Mouse (Mus musculus) liver, embryonic 12.5 days (tissue): ENCODE measurements around the gene 3425401B19Rik. TPM values are rescaled to one million over a fixed set of nuclear protein-coding genes. Genes with fewer than 3 reads are reported as not detected.

Source experiments
- ATAC-seq: fragments of 200-750 bp; cut with Nextera tagmentation; 2 replicates; pipeline ENCODE4 v1.8.0; 2017; ENCODE audit warnings: moderate number of reproducible peaks, mild to moderate bottlenecking, moderate library complexity
- H3K27ac ChIP-seq: fragments of 300-500 bp; sonication (generic); 2 replicates; pipeline ENCODE4 v1.5.1; 2016; ENCODE audit warnings: mild to moderate bottlenecking
- H3K27me3 ChIP-seq: fragments of 300-500 bp; sonication (generic); replicated peaks from 2 replicates; pipeline ENCODE4 v1.6.1; 2016; ENCODE audit warnings: mild to moderate bottlenecking, moderate library complexity
- H3K36me3 ChIP-seq: fragments of 300-500 bp; sonication (generic); 2 replicates; pipeline ENCODE4 v1.6.1; 2016; ENCODE audit warnings: mild to moderate bottlenecking, moderate library complexity
- H3K4me1 ChIP-seq: fragments of 300-500 bp; sonication (generic); 2 replicates; pipeline ENCODE4 v1.6.1; 2016
- H3K4me2 ChIP-seq: fragments of 300-500 bp; sonication (generic); 2 replicates; pipeline ENCODE4 v1.6.1; 2016; ENCODE audit warnings: mild to moderate bottlenecking, moderate library complexity
- H3K4me3 ChIP-seq: fragments of 300-500 bp; sonication (generic); 2 replicates; pipeline ENCODE4 v1.5.1; 2016; ENCODE audit warnings: mild to moderate bottlenecking, moderate library complexity
- H3K9ac ChIP-seq: fragments of 300-500 bp; sonication (generic); 2 replicates; pipeline ENCODE4 v1.6.1; 2016; ENCODE audit warnings: mild to moderate bottlenecking, moderate library complexity
- H3K9me3 ChIP-seq: fragments of 300-500 bp; sonication (generic); replicated peaks from 2 replicates; pipeline ENCODE4 v1.6.1; 2016; ENCODE audit warnings: mild to moderate bottlenecking, moderate library complexity
- WGBS: fragments of 180-500 bp; shearing (Covaris S2); methylation state at CpG from one replicate; pipeline ENCODE4 v1.1.7; 2016; ENCODE audit not compliant: insufficient replicate concordance; 5-methylcytosine and 5-hydroxymethylcytosine counted together
- polyA plus RNA-seq: library from polyadenylated mRNA; unstranded; fragments of >200 nt; fragmentation: Nextera tagmentation; extraction: Ambion mirVana; gene quantifications from 2 replicates; pipeline ENCODE4 v1.2.1, GENCODE M21; 2016

The 3425401B19Rik gene
- polyA plus RNA-seq, 1 experiment from 2014 or later, result not detected

- Histone ChIP-seq H3K27ac (no peak overlapping the region), H3K4me2 (no peak overlapping the region), H3K9me3 (no peaks in the 10 kb centered on the region), H3K27me3 (no peaks in the 10 kb centered on the region; the same call in 1 of the 2 replicates), H3K9ac (no peak overlapping the region), H3K36me3 (no peaks in the 10 kb centered on the region), H3K4me3 (no peak overlapping the region), H3K4me1 (no peaks in the 10 kb centered on the region)
- no peak for ATAC-seq
- WGBS, result 64% methylated on average over 8 of the region's 8 CpGs
Measured at GRCm38 (mm10) chr14:32697774-32698173, 12.7 kb upstream of the 3425401B19Rik start.

- Histone ChIP-seq H3K4me1 (no peaks in the 10 kb centered on the region), H3K27me3 (no peaks in the 10 kb centered on the region; the same call in 1 of the 2 replicates), H3K4me3 (no peak overlapping the region), H3K9ac (no peak overlapping the region), H3K4me2 (no peak overlapping the region), H3K9me3 (no peaks in the 10 kb centered on the region), H3K36me3 (no peaks in the 10 kb centered on the region), H3K27ac (no peak overlapping the region)
- no peak for ATAC-seq
- WGBS, result 70% methylated on average over 2 of the region's 2 CpGs
Measured at GRCm38 (mm10) chr14:32696344-32696743, 11.3 kb upstream of the 3425401B19Rik start.

- ATAC-seq, result no peak
- 61% methylated on average over 2 of the region's 2 CpGs for WGBS
- Histone ChIP-seq H3K4me3 (no peak overlapping the region), H3K27me3 (no peaks in the 10 kb centered on the region), H3K36me3 (no peaks in the 10 kb centered on the region), H3K9ac (no peak overlapping the region), H3K4me1 (no peaks in the 10 kb centered on the region), H3K9me3 (no peaks in the 10 kb centered on the region), H3K4me2 (no peak overlapping the region), H3K27ac (no peak overlapping the region)
Measured at GRCm38 (mm10) chr14:32695906-32696305, 10.8 kb upstream of the 3425401B19Rik start.

DNA sequence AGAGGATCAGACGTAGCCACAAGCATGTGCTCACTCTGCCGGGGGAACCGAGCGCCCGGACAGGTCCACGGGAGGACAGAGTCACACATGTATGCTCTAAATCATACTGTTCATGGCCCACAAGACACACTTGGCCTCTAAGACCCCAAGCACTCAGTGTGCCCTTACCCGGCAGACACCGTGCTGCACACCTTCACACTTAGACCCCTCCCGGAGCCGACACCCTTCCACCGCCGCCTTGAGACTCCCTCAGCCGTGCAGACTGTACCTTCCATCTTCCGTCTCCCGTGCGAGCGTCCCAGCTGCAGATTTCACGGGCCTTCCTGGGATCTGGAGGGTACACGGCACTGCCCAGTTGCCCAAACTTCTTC, 373 bp downstream of the 3425401B19Rik start:
- Histone ChIP-seq H3K9me3 (no peaks in the 10 kb centered on the region), H3K27me3 (peaks cover 9% of the 10 kb centered on the region), H3K4me3 (no peak overlapping the region), H3K9ac (no peak overlapping the region), H3K27ac (no peak overlapping the region), H3K36me3 (no peaks in the 10 kb centered on the region), H3K4me2 (no peak overlapping the region), H3K4me1 (0 out of 2 replicates have a peak, but pooled peaks cover 4% of the 10 kb centered on the region)
- ATAC-seq, result no peak
- 69% methylated on average over 19 of the region's 19 CpGs for WGBS

DNA sequence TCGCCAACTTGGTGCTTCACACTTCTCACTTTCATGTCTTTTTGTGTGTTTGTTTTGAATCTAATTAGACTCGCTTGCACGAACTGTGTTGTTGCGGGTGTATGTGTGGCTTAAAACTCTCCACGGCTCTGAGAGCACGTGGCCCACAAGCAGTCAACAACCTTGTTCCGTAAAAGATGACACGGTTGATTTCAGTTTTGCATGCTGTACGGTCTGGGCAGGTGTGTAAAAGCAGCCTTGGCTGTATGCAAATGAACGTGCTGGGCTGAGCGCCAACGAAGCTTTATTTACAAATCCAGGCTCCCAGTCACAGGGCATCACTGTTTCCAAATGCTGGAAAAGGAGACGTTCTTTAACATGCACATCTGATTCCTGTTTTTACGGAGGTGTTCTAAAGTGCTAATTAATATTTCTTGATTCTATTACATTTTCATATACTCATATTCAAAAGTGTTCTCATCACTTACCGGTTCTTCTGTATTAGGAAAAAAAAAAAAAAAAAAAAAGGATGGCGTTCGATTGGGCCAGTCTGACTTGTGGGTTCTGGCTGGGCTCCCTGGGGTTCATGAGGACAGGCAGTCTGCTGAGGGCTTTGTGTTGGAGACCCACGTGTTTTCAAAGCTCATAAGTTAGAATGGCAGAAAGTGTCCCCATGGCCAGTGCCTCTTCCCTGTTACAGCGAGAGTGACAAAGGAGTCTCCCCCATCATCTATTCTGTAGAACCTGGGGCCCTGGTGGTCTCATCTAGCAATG, 935 bp downstream of the 3425401B19Rik start:
- no peak overlapping the region for H3K9ac ChIP-seq
- H3K9me3 ChIP-seq, result no peaks in the 10 kb centered on the region
- H3K4me2 ChIP-seq, result no peak overlapping the region
- H3K27ac ChIP-seq, result no peak overlapping the region
- 0 out of 2 replicates have a peak, but pooled peaks cover 4% of the 10 kb centered on the region for H3K4me1 ChIP-seq
- no peak for ATAC-seq
- H3K27me3 ChIP-seq, result peaks cover 9% of the 10 kb centered on the region
- no peak overlapping the region for H3K4me3 ChIP-seq
- H3K36me3 ChIP-seq, result no peaks in the 10 kb centered on the region
- whole genome bisulfite sequencing, result 70% methylated on average over 19 of the region's 19 CpGs

DNA sequence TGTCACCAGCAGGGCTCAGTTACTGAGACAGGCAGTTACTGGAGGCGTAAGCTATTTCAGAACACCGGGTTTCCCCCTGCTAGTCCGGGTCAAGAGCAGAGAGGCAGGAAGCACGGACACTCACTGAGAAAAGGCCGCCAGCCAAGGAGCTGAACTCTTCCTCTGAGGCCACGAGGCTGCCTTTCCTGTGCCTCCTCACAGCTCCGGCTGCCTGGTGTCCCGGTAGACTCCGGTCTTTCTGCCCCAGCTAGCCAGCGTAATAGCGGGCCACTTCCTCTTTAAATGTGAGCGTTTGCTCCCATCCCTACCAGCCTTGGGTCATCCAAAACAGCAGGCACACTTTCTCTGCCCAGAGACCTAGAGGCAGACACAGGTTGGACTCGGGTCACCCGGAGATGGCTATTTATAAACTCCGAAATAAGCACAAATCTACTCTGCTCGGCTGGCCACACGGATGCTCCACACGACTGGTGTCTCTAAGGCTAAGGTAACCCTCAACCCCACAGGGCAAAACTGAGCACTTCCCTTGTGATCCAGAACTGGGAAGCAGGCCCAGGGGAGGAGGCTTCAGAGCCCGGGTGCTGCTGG, 1.7 kb downstream of the 3425401B19Rik start:
- no peak for ATAC-seq
- Histone ChIP-seq H3K27me3 (peaks cover 9% of the 10 kb centered on the region), H3K4me1 (0 out of 2 replicates have a peak, but pooled peaks cover 4% of the 10 kb centered on the region), H3K4me2 (no peak overlapping the region), H3K9me3 (no peaks in the 10 kb centered on the region), H3K27ac (no peak overlapping the region), H3K36me3 (no peaks in the 10 kb centered on the region), H3K9ac (no peak overlapping the region), H3K4me3 (no peak overlapping the region)
- WGBS, result 37% methylated on average over 19 of the region's 19 CpGs

DNA sequence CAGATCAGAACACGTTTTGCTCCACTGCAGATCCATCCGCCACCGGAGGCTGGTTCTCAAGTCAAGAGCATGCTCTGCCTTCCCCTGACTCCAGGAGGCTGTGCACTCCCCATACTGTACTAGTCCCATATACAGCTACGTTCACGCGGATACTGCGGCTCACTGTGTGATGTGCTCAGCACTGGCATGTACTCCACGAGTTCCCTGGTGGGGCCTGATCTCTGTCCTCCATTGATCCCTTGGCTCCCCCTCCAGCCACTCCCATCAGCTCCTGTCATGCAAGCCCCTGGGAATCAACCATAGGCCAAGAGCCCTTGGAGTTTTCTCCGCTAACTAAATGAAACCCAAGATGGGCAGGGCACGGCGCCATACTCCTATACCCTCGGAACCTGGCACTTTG, 2.6 kb downstream of the 3425401B19Rik start:
- no peak overlapping the region for H3K9ac ChIP-seq
- ATAC-seq, result no peak
- WGBS, result 78% methylated on average over 12 of the region's 12 CpGs
- H3K9me3 ChIP-seq, result no peaks in the 10 kb centered on the region
- H3K27ac ChIP-seq, result no peak overlapping the region
- H3K4me3 ChIP-seq, result no peak overlapping the region
- 0 out of 2 replicates have a peak, but pooled peaks cover 4% of the 10 kb centered on the region for H3K4me1 ChIP-seq
- no peak overlapping the region for H3K4me2 ChIP-seq
- peaks cover 9% of the 10 kb centered on the region for H3K27me3 ChIP-seq
- no peaks in the 10 kb centered on the region for H3K36me3 ChIP-seq

- H3K36me3 ChIP-seq, result no peaks in the 10 kb centered on the region
- no peak overlapping the region for H3K27ac ChIP-seq
- 0 out of 2 replicates have a peak, but pooled peaks cover 4% of the 10 kb centered on the region for H3K4me1 ChIP-seq
- 59% methylated on average over 3 of the region's 3 CpGs for WGBS
- no peak overlapping the region for H3K4me3 ChIP-seq
- no peak overlapping the region for H3K9ac ChIP-seq
- no peak overlapping the region for H3K4me2 ChIP-seq
- H3K27me3 ChIP-seq, result peaks cover 9% of the 10 kb centered on the region; the same call in 1 of the 2 replicates
- ATAC-seq, result no peak
- no peaks in the 10 kb centered on the region for H3K9me3 ChIP-seq
Measured at GRCm38 (mm10) chr14:32681603-32682002, 3.5 kb downstream of the 3425401B19Rik start.

GRCm38 (mm10) chr14:32678565-32678964, 6.5 kb downstream of the 3425401B19Rik start:
- no peak for ATAC-seq
- Histone ChIP-seq H3K27ac (no peak overlapping the region), H3K9me3 (no peaks in the 10 kb centered on the region), H3K9ac (no peak overlapping the region), H3K36me3 (no peaks in the 10 kb centered on the region), H3K4me2 (no peak overlapping the region), H3K27me3 (peaks cover 6% of the 10 kb centered on the region; the same call in 1 of the 2 replicates), H3K4me1 (no peaks in the 10 kb centered on the region), H3K4me3 (no peak overlapping the region)
- WGBS, result 44% methylated on average over 3 of the region's 3 CpGs

- no peaks in the 10 kb centered on the region for H3K27me3 ChIP-seq
- no peaks in the 10 kb centered on the region for H3K9me3 ChIP-seq
- H3K4me2 ChIP-seq, result no peak overlapping the region
- 32% methylated on average over 3 of the region's 3 CpGs for WGBS
- no peak overlapping the region for H3K27ac ChIP-seq
- H3K4me3 ChIP-seq, result no peak overlapping the region
- no peak overlapping the region for H3K9ac ChIP-seq
- H3K4me1 ChIP-seq, result no peaks in the 10 kb centered on the region
- no peak for ATAC-seq
- H3K36me3 ChIP-seq, result no peaks in the 10 kb centered on the region
Measured at GRCm38 (mm10) chr14:32673178-32673577, 11.9 kb downstream of the 3425401B19Rik start.

DNA sequence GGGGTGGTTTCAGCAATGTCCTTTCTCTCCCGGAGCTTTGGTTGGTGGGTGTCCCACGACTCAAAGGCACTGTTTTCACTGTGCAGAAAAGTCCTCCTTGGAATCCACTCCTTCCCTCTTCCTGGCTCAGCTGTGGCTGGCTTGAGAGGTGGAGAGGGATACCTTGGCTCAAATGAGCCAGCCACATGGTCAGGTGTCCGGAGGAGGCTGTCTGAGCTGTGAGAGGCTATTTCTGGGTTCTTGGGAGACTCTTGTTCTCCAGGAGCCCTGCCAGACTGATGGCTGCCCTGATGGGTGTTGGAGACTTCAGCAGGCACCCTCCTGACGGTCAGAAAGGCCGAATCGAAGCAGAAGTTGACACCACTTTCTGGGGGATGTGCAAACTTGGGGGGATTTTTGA, 22.0 kb downstream of the 3425401B19Rik start:
- Histone ChIP-seq H3K36me3 (no peaks in the 10 kb centered on the region), H3K9ac (no peak overlapping the region), H3K4me3 (no peak overlapping the region), H3K9me3 (no peaks in the 10 kb centered on the region), H3K27me3 (peaks cover 21% of the 10 kb centered on the region), H3K4me2 (no peak overlapping the region), H3K27ac (no peak overlapping the region), H3K4me1 (no peaks in the 10 kb centered on the region)
- no peak for ATAC-seq
- WGBS, result 73% methylated on average over 6 of the region's 6 CpGs

- Histone ChIP-seq H3K4me1 (no peaks in the 10 kb centered on the region), H3K36me3 (no peaks in the 10 kb centered on the region), H3K4me2 (no peak overlapping the region), H3K27me3 (peaks cover 24% of the 10 kb centered on the region), H3K27ac (no peak overlapping the region), H3K9ac (no peak overlapping the region), H3K9me3 (no peaks in the 10 kb centered on the region), H3K4me3 (no peak overlapping the region)
- ATAC-seq, result no peak
- WGBS, result 64% methylated on average over 9 of the region's 9 CpGs
Measured at GRCm38 (mm10) chr14:32659781-32660180, 25.3 kb downstream of the 3425401B19Rik start.
